Comparison of ENCODE assay signal across 7 mouse cellular contexts in genomic region chr19:55741439-55741928, GRCm38 (mm10). TPM values are rescaled to one million over a fixed set of nuclear protein-coding genes. Genes with fewer than 3 reads are reported as not detected.
DNase-seq lines count a peak whose midpoint lies in the region; ATAC-seq and TF ChIP-seq lines count a peak whose summit lies in the region.

Tcf7l2 (plus strand) TSS chr19:55741820.

- ATAC-seq in limb, embryonic 12.5 days (ENCODE audit: insufficient number of reproducible peaks, insufficient read depth, low FRiP score, low TSS enrichment, low read depth), result peak; percentile 89
- ATAC-seq in midbrain, embryonic 14.5 days (ENCODE audit: low FRiP score, low TSS enrichment), result peak; percentile 88

- DNase-seq in adrenal gland, postnatal 14 days, result peak; percentile 95
- DNase-seq in embryonic facial prominence, embryonic 10.5 days (ENCODE audit: low spot score), result peak; percentile 96
- peak; percentile 90 to 93 for DNase-seq in heart, adult 2 months
- DNase-seq in kidney, adult 8-10 months, result peak; percentile 90 to 92
- peak; percentile 95 for DNase-seq in midbrain, embryonic 14.5 days
- DNase-seq in spleen, adult 12 weeks (ENCODE audit: low spot score), result peak; percentile 31

- H3K27ac ChIP-seq in embryonic facial prominence, embryonic 10.5 days (replicated peaks), result peak within 1 kb of the TSS; percentile 100
- peak within 1 kb of the TSS; percentile 98 for H3K27ac ChIP-seq in heart, adult 2 months
- peak within 1 kb of the TSS; percentile 100 for H3K27ac ChIP-seq in limb, embryonic 12.5 days
- peak within 1 kb of the TSS; percentile 97 for H3K27ac ChIP-seq in midbrain, embryonic 14.5 days (replicated peaks; ENCODE audit: low read depth, low read length)

- TF ChIP-seq POLR2A in heart, adult 2 months (IDR thresholded peaks at IDR 0.05; ENCODE audit: insufficient read depth, low read depth, low read length), result peak; percentile 88

- no peaks in the 10 kb centered on the region for H3K79me2 ChIP-seq in heart, adult 2 months (replicated peaks; ENCODE audit: control insufficient read depth, insufficient read depth, low read length)

- H3K4me2 ChIP-seq in limb, embryonic 12.5 days, result peak within 1 kb of the TSS; percentile 90
- H3K4me2 ChIP-seq in midbrain, embryonic 14.5 days (ENCODE audit: low read length), result peak within 1 kb of the TSS; percentile 72

- 0 out of 2 replicates have a peak, but pooled peaks have one; percentile 49 for TF ChIP-seq EP300 in heart, adult 2 months (IDR thresholded peaks at IDR 0.05; ENCODE audit: insufficient read depth, low read depth, low read length)

- WGBS in embryonic facial prominence, embryonic 10.5 days, result 1% methylated on average over 42 of the region's 42 CpGs
- WGBS in heart, adult 2 months, result 2% methylated on average over 42 of the region's 42 CpGs
- 1% methylated on average over 37 of the region's 42 CpGs for WGBS in limb, embryonic 12.5 days
- 2% methylated on average over 42 of the region's 42 CpGs for WGBS in midbrain, embryonic 14.5 days

- peak within 1 kb of the TSS; percentile 97 for H3K9ac ChIP-seq in heart, adult 2 months (ENCODE audit: low read depth, low read length)
- H3K9ac ChIP-seq in limb, embryonic 12.5 days (replicated peaks), result peak within 1 kb of the TSS; percentile 100
- H3K9ac ChIP-seq in midbrain, embryonic 14.5 days (replicated peaks; ENCODE audit: low read length), result peak within 1 kb of the TSS; percentile 92

- intact Hi-C loops in heart, adult 2 months (cut with DNase I), result loop anchor here (5.0 kb wide), 1 partner anchor 99 kb away; no protein-coding TSS in a partner anchor

- H3K4me1 ChIP-seq in embryonic facial prominence, embryonic 10.5 days, result peaks cover 50% of the 10 kb centered on the region
- peaks cover 2% of the 10 kb centered on the region for H3K4me1 ChIP-seq in heart, adult 2 months (ENCODE audit: control insufficient read depth, insufficient read depth, low read length)
- H3K4me1 ChIP-seq in limb, embryonic 12.5 days (replicated peaks), result peaks cover 38% of the 10 kb centered on the region
- peaks cover 25% of the 10 kb centered on the region for H3K4me1 ChIP-seq in midbrain, embryonic 14.5 days (ENCODE audit: control insufficient read depth, insufficient read depth, low read length)

- no peaks in the 10 kb centered on the region for H3K27me3 ChIP-seq in embryonic facial prominence, embryonic 10.5 days (replicated peaks; ENCODE audit: low read depth, poor library complexity, severe bottlenecking)
- no peaks in the 10 kb centered on the region for H3K27me3 ChIP-seq in heart, adult 2 months (ENCODE audit: control insufficient read depth, insufficient read depth, low read length)
- no peaks in the 10 kb centered on the region for H3K27me3 ChIP-seq in limb, embryonic 12.5 days
- no peaks in the 10 kb centered on the region for H3K27me3 ChIP-seq in midbrain, embryonic 14.5 days (ENCODE audit: control insufficient read depth, insufficient read depth, low read length)

- H3K9me3 ChIP-seq in embryonic facial prominence, embryonic 10.5 days, result no peaks in the 10 kb centered on the region
- H3K9me3 ChIP-seq in limb, embryonic 12.5 days, result no peaks in the 10 kb centered on the region
- H3K9me3 ChIP-seq in midbrain, embryonic 14.5 days (ENCODE audit: control insufficient read depth, low read length), result no peaks in the 10 kb centered on the region

- peak within 1 kb of the TSS; percentile 95 for H3K4me3 ChIP-seq in embryonic facial prominence, embryonic 10.5 days
- peak within 1 kb of the TSS; percentile 67 for H3K4me3 ChIP-seq in heart, adult 2 months
- peak within 1 kb of the TSS; percentile 94 for H3K4me3 ChIP-seq in limb, embryonic 12.5 days (replicated peaks)
- H3K4me3 ChIP-seq in midbrain, embryonic 14.5 days (replicated peaks; ENCODE audit: low read depth, low read length), result peak within 1 kb of the TSS; percentile 60

- TF ChIP-seq CTCF in heart, adult 2 months (IDR thresholded peaks at IDR 0.05), result no peak

- no peaks in the 10 kb centered on the region for H3K36me3 ChIP-seq in embryonic facial prominence, embryonic 10.5 days (replicated peaks)
- H3K36me3 ChIP-seq in heart, adult 2 months (ENCODE audit: control insufficient read depth, insufficient read depth, low read length), result peaks cover 2% of the 10 kb centered on the region
- H3K36me3 ChIP-seq in limb, embryonic 12.5 days, result no peaks in the 10 kb centered on the region
- H3K36me3 ChIP-seq in midbrain, embryonic 14.5 days (ENCODE audit: control insufficient read depth, insufficient read depth, low read length), result no peaks in the 10 kb centered on the region

RNA-seq across cellular contexts. Expression of gene Tcf7l2, which starts in this region (rescaled TPM):
- 26.6 and 29.7 TPM in 2 replicates for total RNA-seq in adrenal gland, postnatal 14 days (2021)
- polyA plus RNA-seq in embryonic facial prominence, embryonic 10.5 days (2016; fragmentation: Nextera tagmentation; extraction: Ambion mirVana), result 94.5 and 111 TPM in 2 replicates
- 10 to 100 TPM; 13.9 to 14.4 TPM for total RNA-seq in heart, adult 2 months (2021)
- polyA plus RNA-seq in heart, adult 2 months (2012; rRNA removed), result 11.1 TPM in 2 replicates
- 189 and 195 TPM in 2 replicates for polyA plus RNA-seq in limb, embryonic 12.5 days (2016; fragmentation: Nextera tagmentation; extraction: Ambion mirVana)
- 720 and 768 TPM in 2 replicates for polyA plus RNA-seq in midbrain, embryonic 14.5 days (2014; fragmentation: Nextera tagmentation; extraction: Ambion mirVana)

Comparison
In these comparisons a context has a peak if more than half of its experiments do, and no peak if none do; other contexts are left out.
1. Peak in every context shown above with its lines: DNase-seq, ATAC-seq, H3K4me3 ChIP-seq and H3K27ac ChIP-seq.
2. DNase-seq: peak in every context shown above with its lines; median percentile 96 in embryonic facial prominence, embryonic 10.5 days; 95 in adrenal gland, postnatal 14 days; 95 in midbrain, embryonic 14.5 days; 92 in heart, adult 2 months; 91 in kidney, adult 8-10 months; 31 in spleen, adult 12 weeks.